Mouse (Mus musculus) A20 (cell line): Measurements from ENCODE around the gene Pbrm1.

Source experiments
- DNase-seq: peaks from one replicate; pipeline ENCODE4 v3.0.0-alpha.2; 2011; ENCODE audit warnings: low read depth, low spot score

The Pbrm1 gene

DNA sequence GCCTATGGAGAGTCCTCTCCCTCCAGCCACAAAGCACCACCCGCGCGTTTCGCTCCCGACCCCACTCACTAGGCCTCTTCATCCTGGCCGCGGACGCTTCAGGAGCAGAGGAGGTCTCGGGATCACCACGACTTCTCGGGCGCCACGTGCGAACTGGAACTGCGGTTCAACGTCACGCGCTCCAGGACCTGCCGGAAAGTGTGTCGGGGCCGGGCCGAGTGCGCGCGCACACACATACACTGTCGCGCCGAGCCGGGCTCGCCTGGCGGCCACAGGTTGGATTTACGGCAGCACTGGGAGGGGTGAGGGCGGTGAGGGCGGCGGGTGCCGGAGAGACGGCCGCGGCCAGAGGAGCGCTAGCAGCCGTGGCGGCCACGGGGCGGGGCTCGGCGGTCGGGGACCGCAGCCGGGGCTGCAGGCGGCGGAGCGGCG is at the start of gene Pbrm1, which contains the start of gene Gnl3:
Gene Pbrm1 (plus strand): TSS at position 279 of the 432 bp plus-strand sequence.
Gene Gnl3 (minus strand): TSS at position 293 of the 432 bp plus-strand sequence.
- DNase-seq: peak; percentile 96

- DNase-seq: no peak
Observed at GRCm38 (mm10) chr14:30974204-30974603, 44.7 kb upstream of the Pbrm1 start.

DNA sequence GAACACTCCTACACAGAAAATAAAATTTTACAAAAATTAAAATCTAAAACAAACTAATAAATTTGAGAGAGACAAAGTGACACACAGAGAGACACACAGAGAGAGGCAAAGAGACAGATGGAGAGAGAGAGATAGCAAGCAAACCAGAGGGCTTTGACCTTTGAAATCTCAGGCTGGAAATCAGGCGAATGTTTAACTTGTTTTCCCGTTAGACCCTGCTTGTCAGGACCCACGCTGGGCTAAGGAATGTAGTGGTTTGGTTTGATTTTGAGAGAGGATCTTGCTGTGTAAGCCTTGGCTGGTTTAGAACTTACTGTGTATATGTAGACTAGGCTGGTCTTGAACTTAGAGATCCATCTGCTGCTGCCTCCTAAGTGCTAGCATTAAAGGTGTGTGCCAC is 42.7 kb upstream of the Pbrm1 start:
- DNase-seq: no peak

DNA sequence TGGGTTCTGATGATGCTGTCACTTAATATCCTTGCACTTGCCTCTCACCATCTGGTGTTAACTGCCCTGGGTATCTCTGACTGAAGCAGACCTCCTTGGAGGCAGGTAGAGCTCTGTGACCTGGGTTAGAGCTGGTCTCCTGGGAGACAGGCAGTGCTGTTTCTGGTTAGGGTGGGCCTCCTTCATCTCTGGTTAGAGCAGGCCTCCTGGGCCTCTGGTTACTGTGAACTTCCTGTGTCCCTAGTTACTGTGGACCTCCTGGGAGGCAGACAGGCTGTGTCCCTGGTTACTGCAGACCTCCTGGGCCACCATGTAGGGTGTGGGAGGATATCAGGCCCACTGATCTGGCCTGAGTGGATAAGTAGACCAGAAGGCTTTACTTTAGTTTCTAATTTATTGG is 22.5 kb upstream of the Pbrm1 start:
- DNase-seq: no peak

DNA sequence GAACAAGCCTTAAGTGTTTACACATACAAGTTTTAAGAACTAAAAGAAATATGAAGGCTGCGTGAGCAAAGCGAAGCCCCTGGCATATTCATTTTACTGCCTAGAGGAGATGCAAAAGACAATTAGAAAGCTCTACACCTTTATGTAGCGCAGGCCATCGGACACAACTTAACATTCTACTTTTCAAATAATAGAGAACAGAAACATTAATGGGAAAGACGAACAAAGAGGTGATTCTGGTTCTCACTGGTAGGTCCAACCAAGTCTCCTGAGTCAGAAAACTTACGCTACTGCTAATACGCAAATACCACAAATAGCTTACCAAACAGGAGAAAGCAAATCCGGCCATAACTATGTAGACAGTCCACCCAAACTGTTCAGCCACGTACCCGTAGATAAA is 18.6 kb upstream of the Pbrm1 start:
- DNase-seq: peak; percentile 60

GRCm38 (mm10) chr14:31000816-31001306 is 18.1 kb upstream of the Pbrm1 start:
- DNase-seq: no peak

- peak; percentile 95 for DNase-seq
Observed at GRCm38 (mm10) chr14:31001307-31002205, 17.4 kb upstream of the Pbrm1 start, which contains the start of the genes Glt8d1 and Spcs1. Glt8d1 (plus strand) TSS chr14:31001400. Spcs1 (minus strand) TSS chr14:31001672.

DNA sequence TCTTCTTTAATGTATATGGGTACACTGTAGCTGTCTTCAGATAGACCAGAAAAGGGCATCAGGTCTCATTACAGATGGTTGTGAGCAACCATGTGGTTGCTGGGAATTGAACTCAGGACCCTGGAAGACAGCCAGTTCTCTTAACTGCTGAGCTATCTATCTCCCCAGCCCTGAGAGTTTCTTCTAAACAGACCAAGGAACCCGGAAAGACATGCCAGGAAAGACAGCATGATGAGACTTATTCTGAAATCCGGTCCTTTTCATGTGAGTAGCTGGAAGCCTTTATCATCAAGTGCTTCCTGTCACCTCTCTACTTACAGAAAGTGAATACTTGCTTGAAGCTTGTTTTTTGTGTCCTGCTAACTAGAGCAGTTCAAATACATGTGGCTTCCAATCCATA is 14.4 kb upstream of the Pbrm1 start:
- no peak for DNase-seq

- no peak for DNase-seq
Observed at GRCm38 (mm10) chr14:31006779-31007178, 12.2 kb upstream of the Pbrm1 start.

GRCm38 (mm10) chr14:31011588-31011987 is 7.3 kb upstream of the Pbrm1 start:
- DNase-seq: no peak

DNA sequence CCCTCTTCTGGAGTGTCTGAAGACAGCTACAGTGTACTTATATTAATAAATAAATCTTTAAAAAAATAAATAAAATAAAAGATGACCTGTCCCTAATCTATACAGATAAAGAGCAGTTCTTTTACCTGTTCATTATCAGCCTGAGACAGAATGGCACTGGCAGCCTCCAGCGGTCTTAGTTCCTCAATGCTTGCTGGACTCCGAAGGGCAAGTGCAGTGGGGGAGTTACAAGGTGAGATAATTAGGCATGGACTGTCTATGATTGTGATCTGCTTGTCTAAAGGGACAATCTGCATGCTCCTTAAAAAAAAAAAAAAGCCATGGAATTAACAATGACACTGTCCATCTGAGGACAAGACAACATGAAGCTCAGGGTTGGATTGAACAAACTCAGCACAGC is 5.0 kb upstream of the Pbrm1 start:
- no peak for DNase-seq

- DNase-seq: no peak
Observed at GRCm38 (mm10) chr14:31016063-31016462, 2.9 kb upstream of the Pbrm1 start.

DNA sequence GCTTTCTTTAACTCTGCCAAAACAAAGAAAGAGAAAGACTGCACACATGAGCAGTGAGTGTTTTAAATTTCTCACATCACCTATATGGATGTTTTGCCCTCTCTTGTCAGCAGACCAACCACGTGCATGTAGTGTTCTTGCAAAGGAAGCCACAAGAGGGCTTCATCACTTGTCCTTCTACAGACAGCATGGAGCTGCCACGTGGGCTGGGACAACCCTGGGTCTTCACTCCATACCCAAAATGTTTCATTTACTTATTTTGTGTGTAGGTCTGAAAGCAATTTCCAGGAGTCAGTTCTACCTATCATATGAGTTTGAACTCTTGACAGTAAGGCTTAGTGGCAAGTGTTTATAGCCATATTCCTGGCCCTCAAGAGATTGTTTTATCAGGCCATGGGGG is 1.1 kb upstream of the Pbrm1 start:
- peak; percentile 66 for DNase-seq

GRCm38 (mm10) chr14:31019331-31020205 is 630 bp downstream of the Pbrm1 start:
- peak; percentile 93 for DNase-seq

DNA sequence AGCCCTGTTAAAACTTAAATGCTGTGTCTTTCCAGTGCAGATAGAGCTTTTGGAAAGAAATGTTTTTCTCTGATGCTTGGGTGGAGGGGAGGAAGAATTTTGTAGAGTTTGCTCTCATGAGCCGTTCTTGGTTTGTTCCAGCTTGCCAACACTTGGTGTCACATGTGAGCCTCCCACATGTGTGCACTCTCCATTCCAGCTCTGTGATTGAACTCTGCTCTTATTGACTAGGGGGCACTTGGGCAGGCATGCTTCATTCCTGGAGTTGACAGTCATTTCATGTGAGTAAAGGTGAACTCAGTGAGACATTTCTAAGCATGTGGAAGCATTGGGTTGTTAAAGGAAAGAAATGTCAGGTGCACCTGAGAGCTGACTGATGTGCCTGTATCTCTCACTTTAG is 3.6 kb downstream of the Pbrm1 start:
- DNase-seq: no peak

DNA sequence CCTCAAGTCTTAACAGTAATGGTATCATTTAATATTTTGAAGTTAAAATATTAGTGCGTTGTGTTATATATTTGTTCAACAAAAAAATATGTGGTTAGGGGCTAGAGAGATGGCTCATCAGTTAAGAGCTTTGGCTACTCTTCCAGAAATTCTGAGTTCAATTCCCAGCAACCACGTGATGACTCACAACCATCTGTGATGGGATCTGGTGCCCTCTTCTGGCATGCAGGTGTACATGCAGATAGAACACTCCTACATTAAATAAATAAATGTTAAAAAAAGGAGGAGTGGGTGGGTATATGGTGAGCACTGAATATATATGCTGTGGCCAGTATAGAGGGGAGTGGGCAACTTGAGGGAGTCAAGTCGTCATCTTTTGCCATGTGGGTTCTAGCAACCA is 6.8 kb downstream of the Pbrm1 start:
- no peak for DNase-seq

- DNase-seq: no peak
Observed at GRCm38 (mm10) chr14:31045296-31045695, 26.4 kb downstream of the Pbrm1 start.

- no peak for DNase-seq
Observed at GRCm38 (mm10) chr14:31045817-31046216, 26.9 kb downstream of the Pbrm1 start.

- peak; percentile 42 for DNase-seq
Observed at GRCm38 (mm10) chr14:31062277-31062676, 43.3 kb downstream of the Pbrm1 start.

- DNase-seq: no peak
Observed at GRCm38 (mm10) chr14:31069086-31069733, 50.3 kb downstream of the Pbrm1 start.

GRCm38 (mm10) chr14:31078597-31079208 is 59.8 kb downstream of the Pbrm1 start:
- DNase-seq: no peak
